Mouse (Mus musculus): ENCODE data around the gene Nrg3. TPM values are rescaled to one million over a fixed set of nuclear protein-coding genes. Genes with fewer than 3 reads are reported as not detected.

Nrg3 gene
- polyA plus RNA-seq, 1 experiment from 2014 or later: 3.7 TPM

DNA sequence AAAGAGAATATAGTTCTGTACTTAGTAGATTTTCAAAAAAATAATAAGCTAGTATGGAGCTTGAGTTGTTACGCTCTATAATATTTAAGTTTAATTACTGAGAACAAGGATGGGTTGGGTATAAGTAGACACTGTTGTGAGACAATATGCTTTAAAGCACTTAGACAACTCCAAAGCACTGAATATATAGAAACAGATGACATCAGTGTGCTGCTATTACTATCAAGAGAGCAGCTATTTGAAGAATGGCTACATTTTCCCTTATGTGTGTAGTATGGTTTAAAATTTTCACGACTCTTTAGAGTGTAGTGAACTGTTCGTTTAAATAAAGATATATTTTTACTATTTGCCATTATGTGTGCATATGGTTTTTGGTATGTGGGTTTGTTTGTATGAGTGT is 771.9 kb downstream of the Nrg3 start:
- no peaks in the 10 kb centered on the region for H3K36me3 ChIP-seq (ENCODE audit: poor library complexity, severe bottlenecking)
- ATAC-seq: no peak
- no peak overlapping the region for H3K9ac ChIP-seq
- H3K4me1 ChIP-seq: peaks cover 15% of the 10 kb centered on the region
- H3K27me3 ChIP-seq: no peaks in the 10 kb centered on the region
- no peak overlapping the region for H3K4me2 ChIP-seq
- H3K4me3 ChIP-seq: no peak overlapping the region
- WGBS: 92% methylated on average over 3 of the region's 3 CpGs
- H3K27ac ChIP-seq: no peak overlapping the region
- no peaks in the 10 kb centered on the region for H3K9me3 ChIP-seq (replicated peaks)

DNA sequence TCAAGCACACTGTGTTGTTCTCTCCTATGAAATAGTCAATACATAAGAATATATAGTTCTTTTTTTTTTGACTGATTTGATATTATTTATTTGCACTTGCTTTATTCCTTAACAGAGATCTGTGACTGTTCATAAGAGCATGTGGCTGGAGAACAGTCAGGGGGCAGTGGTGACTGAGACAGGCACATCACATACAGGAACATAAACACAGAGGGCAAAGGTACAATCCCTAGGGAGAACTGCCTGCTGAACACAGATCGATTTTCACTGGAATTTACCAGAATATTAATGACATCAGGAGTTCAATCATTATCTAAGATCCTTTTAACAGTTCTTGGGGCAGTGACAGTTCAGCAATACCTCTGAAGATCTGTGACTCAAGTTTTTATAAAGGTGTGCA is 812.9 kb downstream of the Nrg3 start:
- no peak overlapping the region for H3K4me3 ChIP-seq
- no peak for ATAC-seq
- H3K4me1 ChIP-seq: no peaks in the 10 kb centered on the region
- no peaks in the 10 kb centered on the region for H3K27me3 ChIP-seq
- H3K36me3 ChIP-seq (ENCODE audit: poor library complexity, severe bottlenecking): no peaks in the 10 kb centered on the region
- no peak overlapping the region for H3K4me2 ChIP-seq
- H3K9me3 ChIP-seq (replicated peaks): no peaks in the 10 kb centered on the region
- H3K27ac ChIP-seq: no peak overlapping the region
- 90% methylated on average over 1 of the region's 1 CpGs for WGBS
- no peak overlapping the region for H3K9ac ChIP-seq

DNA sequence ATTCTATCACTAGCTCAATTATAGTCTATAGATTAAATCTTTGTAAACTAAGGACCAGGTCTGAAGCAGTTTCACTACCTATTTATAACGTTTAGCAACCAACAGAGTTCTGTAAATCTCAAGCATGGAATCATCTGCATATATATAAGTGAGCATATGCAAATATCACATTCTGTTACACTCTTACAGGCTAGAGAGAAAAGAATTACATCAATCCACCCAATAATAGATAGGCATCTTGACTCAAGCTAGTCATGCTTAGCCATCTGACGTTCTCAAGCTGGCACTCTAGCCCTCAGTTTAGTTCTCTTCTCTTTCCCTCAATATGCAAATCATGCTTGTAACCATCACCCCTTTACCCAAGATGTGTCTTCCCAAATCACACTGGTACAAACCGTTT is 835.8 kb downstream of the Nrg3 start:
- no peak overlapping the region for H3K27ac ChIP-seq
- H3K9me3 ChIP-seq (replicated peaks): no peaks in the 10 kb centered on the region
- no peaks in the 10 kb centered on the region for H3K4me1 ChIP-seq
- H3K36me3 ChIP-seq (ENCODE audit: poor library complexity, severe bottlenecking): no peaks in the 10 kb centered on the region
- no peak overlapping the region for H3K4me3 ChIP-seq
- H3K27me3 ChIP-seq: no peaks in the 10 kb centered on the region
- ATAC-seq: no peak
- H3K9ac ChIP-seq: no peak overlapping the region
- WGBS: 86% methylated on average over 3 of the region's 3 CpGs
- H3K4me2 ChIP-seq: no peak overlapping the region

DNA sequence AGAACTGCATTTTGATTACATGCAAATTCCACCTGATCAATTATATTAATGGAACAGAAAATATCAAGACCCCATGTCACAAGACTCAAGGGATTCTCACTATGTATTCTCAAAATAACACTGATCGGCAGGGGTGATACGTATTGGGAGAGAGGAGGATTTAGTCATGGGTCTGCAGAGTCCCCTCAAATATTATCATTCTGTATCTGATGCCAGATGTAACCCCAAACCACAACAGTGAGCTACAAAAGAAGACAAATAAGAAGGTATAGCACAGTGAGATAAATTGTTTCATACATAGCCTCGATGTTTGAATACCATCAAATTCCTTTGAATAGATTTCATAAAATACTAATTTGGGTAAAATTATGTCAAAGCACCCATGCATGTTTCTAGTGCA is 842.8 kb downstream of the Nrg3 start:
- Histone ChIP-seq H3K9ac (no peak overlapping the region), H3K4me3 (no peak overlapping the region), H3K4me2 (no peak overlapping the region), H3K27me3 (no peaks in the 10 kb centered on the region), H3K36me3 (ENCODE audit: poor library complexity, severe bottlenecking) (no peaks in the 10 kb centered on the region), H3K4me1 (peaks cover 3% of the 10 kb centered on the region; the same call in 1 of the 2 replicates), H3K27ac (no peak overlapping the region), H3K9me3 (replicated peaks) (no peaks in the 10 kb centered on the region)
- no peak for ATAC-seq
- 85% methylated on average over 3 of the region's 3 CpGs for whole genome bisulfite sequencing

DNA sequence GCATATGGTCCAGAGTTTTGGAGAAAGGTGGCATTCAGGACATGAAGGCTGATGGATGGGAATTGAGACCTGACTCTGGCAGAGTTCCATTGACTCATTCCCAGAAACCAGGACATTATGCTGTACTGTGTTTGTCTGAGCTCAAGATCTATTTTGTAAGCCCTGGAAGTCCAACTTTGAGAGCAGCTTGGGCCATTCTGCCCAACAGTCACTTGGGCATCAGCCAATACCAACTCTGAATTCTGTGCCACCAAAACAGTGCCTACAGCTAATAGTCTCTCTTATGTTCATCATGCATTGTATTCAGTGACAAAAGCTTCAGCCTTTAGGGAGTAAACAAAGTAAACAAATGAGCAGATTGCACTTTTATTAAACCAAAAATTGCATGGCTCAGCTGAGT is 843.2 kb downstream of the Nrg3 start:
- Histone ChIP-seq H3K9ac (no peak overlapping the region), H3K27ac (no peak overlapping the region), H3K4me1 (peaks cover 3% of the 10 kb centered on the region; the same call in 1 of the 2 replicates), H3K4me3 (no peak overlapping the region), H3K27me3 (no peaks in the 10 kb centered on the region), H3K9me3 (replicated peaks) (no peaks in the 10 kb centered on the region), H3K36me3 (ENCODE audit: poor library complexity, severe bottlenecking) (no peaks in the 10 kb centered on the region), H3K4me2 (no peak overlapping the region)
- peak; percentile 70; the same call in 1 of the 2 replicates for ATAC-seq

DNA sequence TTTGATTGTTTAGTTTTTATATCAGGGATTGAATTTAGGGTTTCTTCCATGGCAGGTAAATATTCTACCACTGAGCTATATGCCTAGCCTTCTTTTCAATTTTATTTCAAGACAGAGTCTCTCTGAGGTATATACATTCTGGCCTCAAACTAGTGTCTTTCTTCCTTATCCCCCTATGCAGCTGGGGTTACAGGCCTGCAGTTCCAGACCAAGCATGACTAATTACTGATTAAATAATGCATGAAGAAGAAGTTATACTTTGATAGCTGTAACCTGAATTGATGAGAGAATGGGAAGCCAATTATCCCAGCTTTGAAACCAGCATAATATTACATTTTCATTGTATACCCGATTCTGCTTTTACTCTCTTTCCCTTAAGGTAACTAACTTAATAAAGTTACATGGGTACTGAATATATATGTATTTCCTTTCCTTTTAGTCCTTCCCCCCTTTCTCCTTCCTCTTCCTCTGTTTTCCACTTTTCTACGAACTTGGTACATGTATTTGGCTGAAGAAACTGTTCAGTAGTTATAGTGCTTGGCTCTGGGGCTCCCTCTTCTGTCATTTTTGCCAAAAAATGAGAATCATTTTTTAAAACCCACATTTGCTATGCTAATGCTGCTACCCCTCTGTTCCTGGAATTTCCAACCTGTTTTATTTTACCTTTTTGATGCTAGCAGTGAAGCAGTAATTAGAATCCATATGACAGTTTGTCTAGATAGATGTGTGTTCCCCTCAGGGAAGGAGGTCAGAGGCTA is 843.8 kb downstream of the Nrg3 start:
- peak; percentile 6; the same call in 1 of the 2 replicates for ATAC-seq
- no peaks in the 10 kb centered on the region for H3K9me3 ChIP-seq (replicated peaks)

DNA sequence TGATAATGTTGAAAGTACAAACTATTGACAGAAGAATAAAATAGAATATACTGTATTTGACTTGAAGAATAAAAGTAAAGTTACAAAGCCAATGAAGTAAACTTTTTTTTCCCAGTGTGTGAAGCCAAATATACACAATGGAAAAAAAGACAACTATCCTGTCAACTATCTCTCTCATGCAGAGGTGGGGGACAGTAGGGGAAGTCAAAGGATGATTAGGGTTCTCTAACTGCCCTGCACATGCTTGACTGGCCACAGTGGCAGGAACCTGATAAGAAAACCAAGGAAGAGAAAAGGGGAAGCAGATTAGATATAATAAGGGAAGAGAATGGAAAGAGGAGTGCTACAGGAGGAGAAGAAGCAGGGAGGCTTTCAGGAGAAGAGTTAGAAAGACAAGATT is 855.9 kb downstream of the Nrg3 start:
- H3K4me1 ChIP-seq: no peaks in the 10 kb centered on the region
- no peak for ATAC-seq
- no peak overlapping the region for H3K4me3 ChIP-seq
- no peaks in the 10 kb centered on the region for H3K9me3 ChIP-seq (replicated peaks)
- no peaks in the 10 kb centered on the region for H3K27me3 ChIP-seq
- no peak overlapping the region for H3K4me2 ChIP-seq
- H3K27ac ChIP-seq: no peak overlapping the region
- no peak overlapping the region for H3K9ac ChIP-seq
- H3K36me3 ChIP-seq (ENCODE audit: poor library complexity, severe bottlenecking): no peaks in the 10 kb centered on the region

More for the DNA sequence above, 843.8 kb downstream of the Nrg3 start:
- H3K4me2 ChIP-seq: no peak overlapping the region
- 69% methylated on average over 2 of the region's 2 CpGs for WGBS
- H3K36me3 ChIP-seq (ENCODE audit: poor library complexity, severe bottlenecking): no peaks in the 10 kb centered on the region
- H3K27me3 ChIP-seq: no peaks in the 10 kb centered on the region
- H3K9ac ChIP-seq: no peak overlapping the region
- no peak overlapping the region for H3K27ac ChIP-seq
- H3K4me3 ChIP-seq: no peak overlapping the region
- H3K4me1 ChIP-seq: peaks cover 3% of the 10 kb centered on the region; the same call in 1 of the 2 replicates

DNA sequence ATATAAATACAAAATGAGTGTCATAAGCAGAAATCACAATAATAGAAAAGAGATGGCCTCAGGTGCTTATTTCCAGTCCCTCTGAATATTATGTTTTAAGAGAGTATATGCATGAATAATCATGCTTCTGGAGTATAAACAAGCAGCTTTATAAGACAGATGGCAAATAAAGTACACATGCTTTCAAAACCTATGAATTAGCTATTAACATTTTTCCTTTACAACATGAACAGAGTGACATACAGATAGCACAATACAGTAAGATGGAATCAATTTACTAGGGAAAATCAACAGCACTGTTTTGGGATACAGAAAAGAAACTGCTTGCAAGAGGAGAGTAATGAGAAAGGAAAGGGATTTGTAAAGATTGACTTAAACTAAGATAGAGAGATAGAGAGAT is 875.2 kb downstream of the Nrg3 start:
- Histone ChIP-seq H3K27me3 (no peaks in the 10 kb centered on the region), H3K4me3 (no peak overlapping the region), H3K27ac (no peak overlapping the region), H3K9me3 (replicated peaks) (no peaks in the 10 kb centered on the region), H3K4me2 (no peak overlapping the region), H3K9ac (no peak overlapping the region), H3K36me3 (ENCODE audit: poor library complexity, severe bottlenecking) (no peaks in the 10 kb centered on the region), H3K4me1 (no peaks in the 10 kb centered on the region)
- ATAC-seq: peak; percentile 62; the same call in 1 of the 2 replicates

DNA sequence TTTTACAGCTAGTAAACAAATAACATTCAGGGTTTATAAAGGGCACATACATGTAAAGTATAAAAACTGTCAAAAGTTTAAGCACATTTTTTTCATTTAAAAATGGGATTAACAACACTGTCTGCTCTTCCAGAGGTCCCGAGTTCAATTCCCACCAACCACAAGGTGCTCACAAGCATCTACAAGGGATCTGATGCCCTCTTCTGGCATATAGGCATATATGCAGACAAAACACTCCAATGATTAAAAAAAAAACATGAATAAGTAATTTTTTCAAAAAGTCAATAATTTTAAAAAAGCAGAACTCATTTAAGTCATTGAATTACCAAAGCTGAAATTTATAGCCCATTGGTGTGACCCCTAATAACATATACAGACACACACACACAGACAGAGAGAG is 878.6 kb downstream of the Nrg3 start:
- no peak overlapping the region for H3K9ac ChIP-seq
- 84% methylated on average over 1 of the region's 1 CpGs for WGBS

DNA sequence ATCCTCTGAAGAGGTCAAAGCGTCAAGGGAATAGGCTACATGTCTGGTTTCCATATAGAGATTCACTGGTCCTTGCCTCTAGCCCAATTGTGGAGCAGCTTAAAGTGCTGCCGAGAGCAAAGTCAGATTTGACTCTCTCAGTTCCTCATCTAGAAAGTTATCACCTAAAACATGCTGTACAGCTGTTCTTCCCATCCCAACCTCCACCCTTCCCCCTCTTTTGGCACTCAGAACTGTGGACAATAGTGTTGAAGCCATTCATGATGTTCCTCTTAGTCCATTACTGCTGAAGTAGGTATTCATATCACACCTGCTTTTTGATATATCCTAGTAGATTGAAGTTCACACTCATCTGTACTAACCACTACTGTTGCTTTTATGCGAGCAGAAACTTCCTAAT is 896.1 kb downstream of the Nrg3 start:
- no peak overlapping the region for H3K9ac ChIP-seq
- H3K4me1 ChIP-seq: no peaks in the 10 kb centered on the region
- WGBS: 91% methylated on average over 3 of the region's 3 CpGs
- H3K4me3 ChIP-seq: no peak overlapping the region
- no peak overlapping the region for H3K4me2 ChIP-seq
- no peak overlapping the region for H3K27ac ChIP-seq
- H3K27me3 ChIP-seq: no peaks in the 10 kb centered on the region
- no peaks in the 10 kb centered on the region for H3K9me3 ChIP-seq (replicated peaks)
- no peak for ATAC-seq
- H3K36me3 ChIP-seq (ENCODE audit: poor library complexity, severe bottlenecking): no peaks in the 10 kb centered on the region

More for the DNA sequence above, 878.6 kb downstream of the Nrg3 start:
- H3K27me3 ChIP-seq: no peaks in the 10 kb centered on the region
- no peak for ATAC-seq
- no peak overlapping the region for H3K4me2 ChIP-seq
- no peak overlapping the region for H3K27ac ChIP-seq
- H3K9me3 ChIP-seq (replicated peaks): no peaks in the 10 kb centered on the region
- H3K4me3 ChIP-seq: no peak overlapping the region
- H3K4me1 ChIP-seq: no peaks in the 10 kb centered on the region
- H3K36me3 ChIP-seq (ENCODE audit: poor library complexity, severe bottlenecking): no peaks in the 10 kb centered on the region

DNA sequence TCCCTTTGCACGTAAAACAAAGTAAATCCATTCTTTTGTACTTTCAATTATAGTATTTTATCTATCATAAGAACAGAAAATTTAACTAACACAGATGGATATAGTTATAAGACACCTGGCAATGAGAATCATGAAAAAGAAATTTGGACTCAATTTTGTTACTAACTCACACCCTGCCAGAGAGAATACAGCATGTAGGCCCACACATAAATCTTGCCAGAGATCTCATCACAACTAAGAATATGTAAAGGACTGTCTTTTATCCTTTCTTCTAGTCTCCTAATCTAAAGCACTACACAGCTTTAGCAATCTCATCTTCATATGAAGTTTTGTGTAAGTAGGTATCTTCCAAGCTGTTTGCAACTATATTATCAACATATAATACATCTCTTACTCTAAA is 904.7 kb downstream of the Nrg3 start:
- H3K4me3 ChIP-seq: no peak overlapping the region
- no peak for ATAC-seq
- H3K36me3 ChIP-seq (ENCODE audit: poor library complexity, severe bottlenecking): no peaks in the 10 kb centered on the region
- no peaks in the 10 kb centered on the region for H3K27me3 ChIP-seq
- H3K4me1 ChIP-seq: no peaks in the 10 kb centered on the region
- no peak overlapping the region for H3K9ac ChIP-seq
- H3K4me2 ChIP-seq: no peak overlapping the region
- 79% methylated on average over 1 of the region's 1 CpGs for WGBS
- H3K27ac ChIP-seq: no peak overlapping the region
- no peaks in the 10 kb centered on the region for H3K9me3 ChIP-seq (replicated peaks)

DNA sequence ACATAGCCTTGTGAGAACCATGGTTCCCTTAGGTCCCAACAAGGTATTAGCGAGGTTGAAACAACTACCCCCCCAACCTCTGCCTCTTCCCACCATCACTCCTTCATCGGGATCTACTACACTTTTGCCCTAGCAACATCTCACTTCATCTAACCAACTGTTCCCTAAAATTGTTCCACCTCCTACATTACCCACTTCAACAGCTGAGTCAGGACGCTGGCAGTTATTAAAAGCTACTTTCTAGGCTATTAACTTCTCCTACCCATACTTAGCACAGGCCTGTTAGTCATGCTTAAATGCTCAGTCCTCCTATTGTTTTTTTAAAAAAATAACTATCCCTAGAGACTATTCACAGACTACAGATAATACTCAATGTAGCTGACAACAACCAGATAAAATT is 906.7 kb downstream of the Nrg3 start:
- Histone ChIP-seq H3K9me3 (replicated peaks) (no peaks in the 10 kb centered on the region), H3K9ac (no peak overlapping the region), H3K4me1 (no peaks in the 10 kb centered on the region), H3K27me3 (no peaks in the 10 kb centered on the region), H3K4me3 (no peak overlapping the region), H3K36me3 (ENCODE audit: poor library complexity, severe bottlenecking) (no peaks in the 10 kb centered on the region), H3K27ac (no peak overlapping the region), H3K4me2 (no peak overlapping the region)
- ATAC-seq: no peak
- 87% methylated on average over 3 of the region's 3 CpGs for WGBS

DNA sequence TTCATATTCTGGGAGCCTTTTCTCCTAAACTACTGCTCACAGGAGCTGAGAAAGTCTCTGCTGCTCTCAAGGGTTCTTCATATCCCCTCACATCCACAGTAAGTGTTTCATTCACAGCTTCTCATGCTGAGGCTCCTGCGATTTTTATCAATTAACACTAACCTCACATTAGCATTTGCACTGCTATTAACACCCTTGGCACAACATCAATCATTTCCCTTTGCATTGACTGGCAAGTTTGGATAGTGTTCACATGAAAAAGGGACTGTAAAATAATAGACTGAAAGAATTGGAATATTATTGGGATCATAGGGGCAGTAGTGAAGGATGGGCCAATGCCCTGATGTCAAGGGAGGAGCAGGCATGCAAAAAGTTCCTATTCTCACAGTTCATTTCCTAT is 918.3 kb downstream of the Nrg3 start:
- no peak overlapping the region for H3K9ac ChIP-seq
- H3K27me3 ChIP-seq: no peaks in the 10 kb centered on the region
- no peak overlapping the region for H3K4me2 ChIP-seq
- peak; percentile 38; the same call in 1 of the 2 replicates for ATAC-seq
- no peaks in the 10 kb centered on the region for H3K9me3 ChIP-seq (replicated peaks)
- H3K27ac ChIP-seq: no peak overlapping the region
- H3K4me3 ChIP-seq: no peak overlapping the region
- no peaks in the 10 kb centered on the region for H3K36me3 ChIP-seq (ENCODE audit: poor library complexity, severe bottlenecking)
- WGBS: 40% methylated on average over 1 of the region's 1 CpGs
- H3K4me1 ChIP-seq: peaks cover 6% of the 10 kb centered on the region; the same call in 1 of the 2 replicates
